Mouse (Mus musculus) embryonic facial prominence, embryonic 10.5 days (tissue): ENCODE measurements around the gene Ms4a2. TPM values are rescaled to one million over a fixed set of nuclear protein-coding genes. Genes with fewer than 3 reads are reported as not detected.

Source experiments
- DNase-seq: peaks from one replicate; pipeline ENCODE4 v3.0.0-alpha.2; 2017; ENCODE audit warnings: low spot score
- H3K27ac ChIP-seq: fragments of 300-500 bp; sonication (generic); replicated peaks from 2 replicates; pipeline ENCODE4 v1.5.1; 2016; ENCODE audit warnings: mild to moderate bottlenecking
- H3K27me3 ChIP-seq: fragments of 300-500 bp; sonication (generic); replicated peaks from 2 replicates; pipeline ENCODE4 v1.6.1; 2016; ENCODE audit warnings: low read depth, mild to moderate bottlenecking; ENCODE audit not compliant: poor library complexity, severe bottlenecking
- H3K36me3 ChIP-seq: fragments of 300-500 bp; sonication (generic); replicated peaks from 2 replicates; pipeline ENCODE4 v1.6.1; 2016; ENCODE audit warnings: mild to moderate bottlenecking, moderate library complexity
- H3K4me1 ChIP-seq: fragments of 300-500 bp; sonication (generic); 2 replicates; pipeline ENCODE4 v1.6.1; 2016
- H3K4me3 ChIP-seq: fragments of 300-500 bp; sonication (generic); 2 replicates; pipeline ENCODE4 v1.5.1; 2016; ENCODE audit warnings: mild to moderate bottlenecking, moderate library complexity
- H3K9me3 ChIP-seq: fragments of 300-500 bp; sonication (generic); 2 replicates; pipeline ENCODE4 v1.6.1; 2016; ENCODE audit warnings: mild to moderate bottlenecking
- WGBS: fragments of 180-500 bp; shearing (Covaris S2); methylation state at CpG from one replicate; pipeline ENCODE4 v1.1.7; 2016; 5-methylcytosine and 5-hydroxymethylcytosine counted together
- polyA plus RNA-seq: library from polyadenylated mRNA; unstranded; fragments of >200 nt; fragmentation: Nextera tagmentation; extraction: Ambion mirVana; gene quantifications from 2 replicates; pipeline ENCODE4 v1.2.1, GENCODE M21; 2016

Gene Ms4a2
- not detected in 2 replicates for polyA plus RNA-seq

- Histone ChIP-seq H3K36me3 (no peaks in the 10 kb centered on the region), H3K27ac (no peak within 1 kb of the TSS), H3K27me3 (no peaks in the 10 kb centered on the region), H3K4me3 (no peak within 1 kb of the TSS), H3K4me1 (no peaks in the 10 kb centered on the region), H3K9me3 (no peaks in the 10 kb centered on the region)
- WGBS, result 90% methylated on average over 2 of the region's 2 CpGs
- no peak for DNase-seq
These were observed at the start of gene Ms4a2 for GRCm38 (mm10) chr19:11623551-11623950. Gene Ms4a2, minus strand, starts transcription at chr19:11623719.

- Histone ChIP-seq H3K27me3 (no peaks in the 10 kb centered on the region), H3K36me3 (no peaks in the 10 kb centered on the region), H3K4me1 (no peaks in the 10 kb centered on the region), H3K4me3 (no peak overlapping the region), H3K9me3 (no peaks in the 10 kb centered on the region), H3K27ac (no peak overlapping the region)
- no peak for DNase-seq
These were observed 38.0 kb upstream of the Ms4a2 start for GRCm38 (mm10) chr19:11661562-11661961.

- Histone ChIP-seq H3K9me3 (no peaks in the 10 kb centered on the region), H3K4me3 (no peak within 1 kb of the TSS), H3K36me3 (no peaks in the 10 kb centered on the region), H3K4me1 (no peaks in the 10 kb centered on the region), H3K27me3 (no peaks in the 10 kb centered on the region), H3K27ac (no peak within 1 kb of the TSS)
- WGBS, result 91% methylated on average over 5 of the region's 5 CpGs
- DNase-seq, result no peak
These were observed 36.9 kb upstream of the Ms4a2 start, which contains the start of gene Oosp2 for GRCm38 (mm10) chr19:11660459-11660858. Gene Oosp2, minus strand, starts transcription at chr19:11660559.

GRCm38 (mm10) chr19:11659142-11659541 is 35.6 kb upstream of the Ms4a2 start:
- Histone ChIP-seq H3K36me3 (no peaks in the 10 kb centered on the region), H3K27me3 (no peaks in the 10 kb centered on the region), H3K4me1 (no peaks in the 10 kb centered on the region), H3K4me3 (no peak overlapping the region), H3K27ac (no peak overlapping the region), H3K9me3 (no peaks in the 10 kb centered on the region)
- 76% methylated on average over 2 of the region's 2 CpGs for WGBS
- no peak for DNase-seq

GRCm38 (mm10) chr19:11649564-11649963 is 26.0 kb upstream of the Ms4a2 start:
- 87% methylated on average over 4 of the region's 4 CpGs for whole genome bisulfite sequencing

GRCm38 (mm10) chr19:11646166-11646565 is 22.6 kb upstream of the Ms4a2 start:
- Histone ChIP-seq H3K27ac (no peak overlapping the region), H3K4me3 (no peak overlapping the region), H3K4me1 (no peaks in the 10 kb centered on the region), H3K27me3 (no peaks in the 10 kb centered on the region), H3K36me3 (no peaks in the 10 kb centered on the region), H3K9me3 (no peaks in the 10 kb centered on the region)
- 83% methylated on average over 3 of the region's 3 CpGs for WGBS
- no peak for DNase-seq

More at GRCm38 (mm10) chr19:11649564-11649963, 26.0 kb upstream of the Ms4a2 start:
- H3K27ac ChIP-seq, result no peak overlapping the region
- H3K4me3 ChIP-seq, result no peak overlapping the region
- H3K9me3 ChIP-seq, result no peaks in the 10 kb centered on the region
- H3K27me3 ChIP-seq, result no peaks in the 10 kb centered on the region
- no peaks in the 10 kb centered on the region for H3K4me1 ChIP-seq
- H3K36me3 ChIP-seq, result no peaks in the 10 kb centered on the region
- no peak for DNase-seq

- no peak for DNase-seq
- H3K36me3 ChIP-seq, result no peaks in the 10 kb centered on the region
- H3K4me3 ChIP-seq, result no peak within 1 kb of the TSS
- no peaks in the 10 kb centered on the region for H3K27me3 ChIP-seq
- no peaks in the 10 kb centered on the region for H3K4me1 ChIP-seq
- no peaks in the 10 kb centered on the region for H3K9me3 ChIP-seq
- WGBS, result 66% methylated on average over 1 of the region's 1 CpGs
- H3K27ac ChIP-seq, result no peak within 1 kb of the TSS
These were observed 17.2 kb upstream of the Ms4a2 start, which contains the start of gene Ms4a3 for GRCm38 (mm10) chr19:11640732-11641131. Gene Ms4a3, minus strand, starts transcription at chr19:11640851.

- Histone ChIP-seq H3K4me3 (no peak overlapping the region), H3K27me3 (no peaks in the 10 kb centered on the region), H3K36me3 (no peaks in the 10 kb centered on the region), H3K4me1 (no peaks in the 10 kb centered on the region), H3K9me3 (no peaks in the 10 kb centered on the region), H3K27ac (no peak overlapping the region)
- no peak for DNase-seq
- 73% methylated on average over 4 of the region's 4 CpGs for WGBS
These were observed 15.5 kb upstream of the Ms4a2 start for GRCm38 (mm10) chr19:11639038-11639437.

GRCm38 (mm10) chr19:11635572-11635971 is 12.1 kb upstream of the Ms4a2 start:
- H3K4me1 ChIP-seq, result no peaks in the 10 kb centered on the region
- H3K4me3 ChIP-seq, result no peak overlapping the region
- no peaks in the 10 kb centered on the region for H3K27me3 ChIP-seq
- 82% methylated on average over 5 of the region's 5 CpGs for whole genome bisulfite sequencing
- H3K36me3 ChIP-seq, result no peaks in the 10 kb centered on the region
- no peaks in the 10 kb centered on the region for H3K9me3 ChIP-seq
- DNase-seq, result no peak
- no peak overlapping the region for H3K27ac ChIP-seq

GRCm38 (mm10) chr19:11634330-11634729 is 10.8 kb upstream of the Ms4a2 start:
- Histone ChIP-seq H3K4me1 (no peaks in the 10 kb centered on the region), H3K4me3 (no peak overlapping the region), H3K9me3 (no peaks in the 10 kb centered on the region), H3K27ac (no peak overlapping the region), H3K27me3 (no peaks in the 10 kb centered on the region), H3K36me3 (no peaks in the 10 kb centered on the region)
- WGBS, result 83% methylated on average over 2 of the region's 2 CpGs
- no peak for DNase-seq

GRCm38 (mm10) chr19:11633732-11634131 is 10.2 kb upstream of the Ms4a2 start:
- H3K4me1 ChIP-seq, result no peaks in the 10 kb centered on the region
- DNase-seq, result no peak
- 89% methylated on average over 1 of the region's 1 CpGs for WGBS
- no peak overlapping the region for H3K27ac ChIP-seq
- H3K36me3 ChIP-seq, result no peaks in the 10 kb centered on the region
- H3K4me3 ChIP-seq, result no peak overlapping the region
- H3K9me3 ChIP-seq, result no peaks in the 10 kb centered on the region
- no peaks in the 10 kb centered on the region for H3K27me3 ChIP-seq

- Histone ChIP-seq H3K27ac (no peak overlapping the region), H3K27me3 (no peaks in the 10 kb centered on the region), H3K36me3 (no peaks in the 10 kb centered on the region), H3K9me3 (no peaks in the 10 kb centered on the region), H3K4me1 (no peaks in the 10 kb centered on the region), H3K4me3 (no peak overlapping the region)
- 80% methylated on average over 5 of the region's 5 CpGs for WGBS
- DNase-seq, result no peak
These were observed 1.7 kb upstream of the Ms4a2 start for GRCm38 (mm10) chr19:11625231-11625630.

GRCm38 (mm10) chr19:11624800-11625199 is 1.3 kb upstream of the Ms4a2 start:
- Histone ChIP-seq H3K27ac (no peak overlapping the region), H3K4me3 (no peak overlapping the region), H3K36me3 (no peaks in the 10 kb centered on the region), H3K27me3 (no peaks in the 10 kb centered on the region), H3K4me1 (no peaks in the 10 kb centered on the region), H3K9me3 (no peaks in the 10 kb centered on the region)
- DNase-seq, result no peak

GRCm38 (mm10) chr19:11617983-11618382 is 5.5 kb downstream of the Ms4a2 start:
- DNase-seq, result no peak
- Histone ChIP-seq H3K27me3 (no peaks in the 10 kb centered on the region), H3K36me3 (no peaks in the 10 kb centered on the region), H3K9me3 (no peaks in the 10 kb centered on the region), H3K4me3 (no peak overlapping the region), H3K27ac (no peak overlapping the region), H3K4me1 (no peaks in the 10 kb centered on the region)
